Mouse (Mus musculus) liver, embryonic 13.5 days (tissue): Measurements from ENCODE around the gene Gatb. TPM values are rescaled to one million over a fixed set of nuclear protein-coding genes. Genes with fewer than 3 reads are reported as not detected.

Experiments
- ATAC-seq: fragments of 200-750 bp; cut with Nextera tagmentation; 2 replicates; pipeline ENCODE4 v1.8.0; 2017; ENCODE audit warnings: low read depth, mild to moderate bottlenecking, moderate number of reproducible peaks, moderate library complexity
- DNase-seq: peaks from one replicate; pipeline ENCODE4 v3.0.0; 2022
- H3K27ac ChIP-seq: fragments of 300-500 bp; sonication (generic); 2 replicates; pipeline ENCODE4 v1.5.1; 2015; ENCODE audit warnings: moderate library complexity, mild to moderate bottlenecking, inconsistent platforms
- H3K27me3 ChIP-seq: fragments of 300-500 bp; sonication (generic); 2 replicates; pipeline ENCODE4 v1.6.1; 2015; ENCODE audit warnings: mild to moderate bottlenecking, inconsistent platforms
- H3K36me3 ChIP-seq: fragments of 300-500 bp; sonication (generic); 2 replicates; pipeline ENCODE4 v1.6.1; 2015; ENCODE audit warnings: mild to moderate bottlenecking, inconsistent platforms
- H3K4me1 ChIP-seq: fragments of 300-500 bp; sonication (generic); replicated peaks from 2 replicates; pipeline ENCODE4 v1.6.1; 2015; ENCODE audit warnings: inconsistent platforms
- H3K4me2 ChIP-seq: fragments of 300-500 bp; sonication (generic); 2 replicates; pipeline ENCODE4 v1.6.1; 2015; ENCODE audit warnings: inconsistent platforms, mild to moderate bottlenecking, moderate library complexity
- H3K4me3 ChIP-seq: fragments of 300-500 bp; sonication (generic); replicated peaks from 2 replicates; pipeline ENCODE4 v1.5.1; 2015; ENCODE audit warnings: mild to moderate bottlenecking, inconsistent platforms
- H3K9ac ChIP-seq: fragments of 300-500 bp; sonication (generic); 2 replicates; pipeline ENCODE4 v1.6.1; 2015; ENCODE audit warnings: mild to moderate bottlenecking, inconsistent platforms
- H3K9me3 ChIP-seq: fragments of 300-500 bp; sonication (generic); replicated peaks from 2 replicates; pipeline ENCODE4 v1.6.1; 2016; ENCODE audit warnings: inconsistent platforms
- WGBS: fragments of 180-500 bp; shearing (Covaris S2); methylation state at CpG from one replicate; pipeline ENCODE4 v1.1.7; 2015; ENCODE audit not compliant: insufficient replicate concordance; 5-methylcytosine and 5-hydroxymethylcytosine counted together
- polyA plus RNA-seq: library from polyadenylated mRNA; unstranded; fragments of >200 nt; fragmentation: Nextera tagmentation; extraction: Ambion mirVana; gene quantifications from 2 replicates; pipeline ENCODE4 v1.2.1, GENCODE M21; 2015

Gatb gene
- polyA plus RNA-seq, 1 experiment from 2014 or later, result 19.9 TPM

DNA sequence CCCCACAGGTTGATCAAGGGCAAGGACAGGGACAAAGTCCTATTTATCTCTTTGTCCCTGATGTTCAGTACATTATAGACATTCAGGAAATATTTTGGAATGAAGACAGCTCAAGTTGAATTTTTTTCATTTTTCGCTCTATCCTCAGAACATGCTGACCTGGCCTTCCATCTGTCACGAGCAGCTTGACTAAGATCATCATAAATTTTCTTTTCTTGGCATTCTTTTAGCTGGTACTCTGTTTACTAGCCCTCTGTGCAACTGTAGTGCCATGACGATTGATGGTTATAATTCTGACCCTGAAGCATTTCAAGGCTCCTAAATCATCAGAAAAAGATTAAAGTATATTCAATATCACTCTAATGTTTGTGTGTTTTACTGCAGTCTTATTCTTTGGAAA, 25.6 kb downstream of the Gatb start:
- Histone ChIP-seq H3K36me3 (peaks cover 3% of the 10 kb centered on the region; the same call in 1 of the 2 replicates), H3K4me3 (no peak overlapping the region), H3K27ac (no peak overlapping the region), H3K27me3 (no peaks in the 10 kb centered on the region), H3K9ac (no peak overlapping the region), H3K4me1 (peaks cover 8% of the 10 kb centered on the region), H3K9me3 (no peaks in the 10 kb centered on the region), H3K4me2 (no peak overlapping the region)
- 70% methylated on average over 3 of the region's 3 CpGs for WGBS
- DNase-seq (no peak), ATAC-seq (no peak)

- ATAC-seq (no peak), DNase-seq (no peak)
- WGBS, result 49% methylated on average over 3 of the region's 3 CpGs
- Histone ChIP-seq H3K27me3 (no peaks in the 10 kb centered on the region), H3K4me3 (no peak overlapping the region), H3K36me3 (peaks cover 4% of the 10 kb centered on the region; the same call in 1 of the 2 replicates), H3K9ac (no peak overlapping the region), H3K27ac (no peak overlapping the region), H3K4me2 (no peak overlapping the region), H3K4me1 (peaks cover 8% of the 10 kb centered on the region), H3K9me3 (no peaks in the 10 kb centered on the region)
Observed at GRCm38 (mm10) chr3:85601841-85602305, 28.0 kb downstream of the Gatb start.

DNA sequence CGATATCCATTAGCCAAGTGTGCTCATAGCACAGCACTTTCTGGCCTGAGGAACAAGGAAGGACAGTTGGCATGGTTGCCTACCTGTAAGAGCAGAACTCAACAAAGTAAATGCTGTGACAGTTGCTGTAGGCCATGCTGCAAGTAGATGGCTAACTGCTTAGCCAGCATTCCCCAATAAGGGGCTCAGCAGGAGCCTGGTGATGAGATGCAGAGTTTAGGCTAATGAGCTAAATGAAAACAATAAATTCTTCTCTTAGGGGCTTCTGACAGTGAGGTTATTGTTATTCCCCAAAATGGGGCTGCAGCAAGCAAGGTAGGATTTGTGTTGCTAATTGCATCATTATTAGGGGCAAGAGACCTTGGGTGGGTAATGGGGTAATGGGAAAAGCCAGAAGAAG, 29.9 kb downstream of the Gatb start:
- no peak for ATAC-seq
- Histone ChIP-seq H3K4me3 (no peak overlapping the region), H3K9me3 (no peaks in the 10 kb centered on the region), H3K9ac (no peak overlapping the region), H3K27me3 (no peaks in the 10 kb centered on the region), H3K36me3 (peaks cover 4% of the 10 kb centered on the region; the same call in 1 of the 2 replicates), H3K27ac (no peak overlapping the region), H3K4me2 (no peak overlapping the region), H3K4me1 (peaks cover 8% of the 10 kb centered on the region)
- 90% methylated on average over 1 of the region's 1 CpGs for WGBS
- DNase-seq, result no peak

- Histone ChIP-seq H3K36me3 (peaks cover 8% of the 10 kb centered on the region; the same call in 1 of the 2 replicates), H3K27me3 (no peaks in the 10 kb centered on the region), H3K9ac (no peak overlapping the region), H3K4me1 (peaks cover 2% of the 10 kb centered on the region), H3K4me2 (no peak overlapping the region), H3K9me3 (no peaks in the 10 kb centered on the region), H3K4me3 (no peak overlapping the region), H3K27ac (no peak overlapping the region)
- WGBS, result 72% methylated on average over 3 of the region's 3 CpGs
- DNase-seq, result no peak
- ATAC-seq, result no peak
Observed at GRCm38 (mm10) chr3:85606912-85607311, 33.0 kb downstream of the Gatb start.

GRCm38 (mm10) chr3:85607753-85608152, 33.8 kb downstream of the Gatb start:
- Histone ChIP-seq H3K4me1 (no peaks in the 10 kb centered on the region), H3K36me3 (peaks cover 8% of the 10 kb centered on the region; the same call in 1 of the 2 replicates), H3K4me2 (no peak overlapping the region), H3K9ac (no peak overlapping the region), H3K9me3 (no peaks in the 10 kb centered on the region), H3K27me3 (no peaks in the 10 kb centered on the region), H3K27ac (no peak overlapping the region), H3K4me3 (no peak overlapping the region)
- 83% methylated on average over 2 of the region's 2 CpGs for WGBS
- no peak for ATAC-seq
- DNase-seq, result no peak

DNA sequence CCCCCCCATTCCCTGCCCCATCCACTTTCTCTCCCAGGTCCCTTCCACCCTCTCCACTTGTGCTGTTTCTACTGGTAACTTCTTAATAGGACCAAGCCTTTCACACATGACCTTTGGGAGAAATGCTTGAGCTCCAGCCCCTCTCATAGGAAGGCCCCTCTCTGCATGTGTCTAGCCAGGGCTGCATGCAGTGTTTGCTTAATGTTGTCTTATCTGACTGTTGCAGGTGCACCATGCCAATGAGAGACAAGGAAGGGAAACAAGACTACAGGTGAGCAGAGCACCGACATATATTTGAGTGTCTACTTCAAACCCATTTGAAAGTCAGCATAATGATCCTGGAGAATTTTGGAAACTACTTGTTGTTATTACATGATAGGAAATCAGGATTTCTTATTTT, 42.5 kb downstream of the Gatb start:
- Histone ChIP-seq H3K9ac (no peak overlapping the region), H3K27me3 (no peaks in the 10 kb centered on the region), H3K9me3 (no peaks in the 10 kb centered on the region), H3K36me3 (peaks cover 14% of the 10 kb centered on the region), H3K27ac (no peak overlapping the region), H3K4me2 (no peak overlapping the region), H3K4me1 (peaks cover 5% of the 10 kb centered on the region), H3K4me3 (no peak overlapping the region)
- WGBS, result 33% methylated on average over 1 of the region's 1 CpGs
- DNase-seq, result peak; percentile 7
- ATAC-seq, result peak; percentile 63

GRCm38 (mm10) chr3:85618885-85619284, 45.0 kb downstream of the Gatb start:
- no peak overlapping the region for H3K4me2 ChIP-seq
- no peaks in the 10 kb centered on the region for H3K9me3 ChIP-seq
- 86% methylated on average over 6 of the region's 6 CpGs for WGBS
- no peak overlapping the region for H3K27ac ChIP-seq
- H3K9ac ChIP-seq, result no peak overlapping the region
- no peak overlapping the region for H3K4me3 ChIP-seq
- H3K4me1 ChIP-seq, result peaks cover 5% of the 10 kb centered on the region
- no peaks in the 10 kb centered on the region for H3K27me3 ChIP-seq
- ATAC-seq (no peak), DNase-seq (no peak)
- peaks cover 15% of the 10 kb centered on the region for H3K36me3 ChIP-seq

GRCm38 (mm10) chr3:85619345-85619744, 45.4 kb downstream of the Gatb start:
- Histone ChIP-seq H3K4me2 (no peak overlapping the region), H3K9me3 (no peaks in the 10 kb centered on the region), H3K36me3 (peaks cover 15% of the 10 kb centered on the region), H3K9ac (no peak overlapping the region), H3K27ac (no peak overlapping the region), H3K4me3 (no peak overlapping the region), H3K4me1 (peaks cover 5% of the 10 kb centered on the region), H3K27me3 (no peaks in the 10 kb centered on the region)
- 73% methylated on average over 5 of the region's 5 CpGs for WGBS
- DNase-seq (no peak), ATAC-seq (no peak)

GRCm38 (mm10) chr3:85619751-85620150, 45.8 kb downstream of the Gatb start:
- Histone ChIP-seq H3K36me3 (peaks cover 15% of the 10 kb centered on the region), H3K4me3 (no peak overlapping the region), H3K27me3 (no peaks in the 10 kb centered on the region), H3K9ac (no peak overlapping the region), H3K27ac (no peak overlapping the region), H3K9me3 (no peaks in the 10 kb centered on the region), H3K4me1 (peaks cover 5% of the 10 kb centered on the region), H3K4me2 (no peak overlapping the region)
- no peak for ATAC-seq
- no peak for DNase-seq
- WGBS, result 97% methylated on average over 1 of the region's 1 CpGs

GRCm38 (mm10) chr3:85629895-85630510, 56.1 kb downstream of the Gatb start:
- Histone ChIP-seq H3K4me2 (no peak overlapping the region), H3K36me3 (0 out of 2 replicates have a peak, but pooled peaks cover 7% of the 10 kb centered on the region), H3K27me3 (no peaks in the 10 kb centered on the region), H3K4me1 (no peaks in the 10 kb centered on the region), H3K4me3 (no peak overlapping the region), H3K9me3 (no peaks in the 10 kb centered on the region), H3K9ac (no peak overlapping the region), H3K27ac (no peak overlapping the region)
- ATAC-seq, result no peak
- WGBS, result 83% methylated on average over 4 of the region's 4 CpGs
- no peak for DNase-seq

DNA sequence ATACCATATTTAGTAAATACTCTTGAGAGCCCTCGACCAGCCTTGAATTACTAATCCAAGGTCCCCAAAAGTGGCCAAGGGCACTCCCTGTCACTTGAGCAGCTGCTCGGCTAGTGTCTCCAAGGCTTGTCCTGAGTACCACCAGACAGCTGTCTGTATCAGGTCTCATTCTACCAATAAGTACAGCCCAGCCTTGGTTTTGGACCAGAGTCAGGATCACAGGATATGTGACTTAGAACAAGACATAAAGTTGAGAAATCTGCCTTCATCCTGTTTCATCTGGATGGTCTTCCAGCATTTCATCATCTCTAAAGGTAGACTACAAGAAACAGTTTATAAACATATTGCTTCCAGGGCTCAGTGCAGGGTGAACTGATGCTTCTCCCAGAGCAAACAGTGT, 59.8 kb downstream of the Gatb start:
- DNase-seq (no peak), ATAC-seq (no peak)
- 0 out of 2 replicates have a peak, but pooled peaks cover 7% of the 10 kb centered on the region for H3K36me3 ChIP-seq
- H3K4me2 ChIP-seq, result no peak overlapping the region
- H3K27ac ChIP-seq, result no peak overlapping the region
- H3K9me3 ChIP-seq, result no peaks in the 10 kb centered on the region
- WGBS, result 75% methylated on average over 2 of the region's 2 CpGs
- no peak overlapping the region for H3K9ac ChIP-seq
- H3K4me3 ChIP-seq, result no peak overlapping the region
- no peaks in the 10 kb centered on the region for H3K4me1 ChIP-seq
- no peaks in the 10 kb centered on the region for H3K27me3 ChIP-seq
